ENCODE assay signal across 43 mouse cellular contexts in the genomic region with DNA sequence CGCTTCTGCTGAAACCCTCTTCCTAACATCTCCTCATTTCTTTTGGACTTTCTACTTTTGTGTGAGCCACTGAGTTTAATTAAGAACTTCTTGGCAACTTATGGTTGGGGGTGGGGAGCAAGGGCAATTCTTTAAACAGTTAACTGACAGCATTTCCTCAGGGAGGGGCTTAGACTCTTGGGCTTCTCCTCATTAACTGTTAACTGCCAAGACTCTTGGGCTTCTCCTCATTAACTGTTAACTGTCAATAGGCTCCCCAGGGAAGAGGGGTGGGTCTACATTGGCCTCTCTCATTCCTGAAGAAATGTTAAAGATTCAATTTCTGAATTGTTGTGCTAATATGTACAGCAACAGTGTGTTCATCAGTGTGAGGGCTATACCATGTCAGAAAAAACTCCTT. TPM values are rescaled to one million over a fixed set of nuclear protein-coding genes. Genes with fewer than 3 reads are reported as not detected.
"Had no signal": no experiment of that assay in that cellular context is flagged by ENCODE, and none has a peak within 500 bp of the region (broad histone marks: within the 10 kb centered on the region; RNA-seq: fewer than 3 reads in every experiment).

No protein-coding gene starts in this region.

- H3K27ac ChIP-seq: heart, adult 2 months; heart, embryonic 13.5 days; heart, embryonic 15.5 days; hindbrain, embryonic 13.5 days; hindbrain, embryonic 15.5 days; hindbrain, postnatal 0 days; kidney, embryonic 15.5 days; kidney, postnatal 0 days; limb, embryonic 13.5 days; limb, embryonic 15.5 days; liver, embryonic 12.5 days; liver, embryonic 14.5 days had no signal

- H3K9ac ChIP-seq: heart, embryonic 13.5 days; heart, embryonic 15.5 days; hindbrain, embryonic 13.5 days; hindbrain, embryonic 15.5 days; kidney, embryonic 15.5 days; limb, embryonic 13.5 days; limb, embryonic 15.5 days; liver, embryonic 12.5 days; liver, embryonic 14.5 days had no signal

- H3K36me3 ChIP-seq: heart, embryonic 13.5 days; heart, embryonic 15.5 days; hindbrain, embryonic 13.5 days; hindbrain, embryonic 15.5 days; kidney, embryonic 15.5 days; limb, embryonic 13.5 days; limb, embryonic 15.5 days; liver, embryonic 12.5 days had no signal

- H3K4me3 ChIP-seq: heart, adult 2 months; heart, embryonic 13.5 days; heart, embryonic 15.5 days; hindbrain, embryonic 13.5 days; hindbrain, embryonic 15.5 days; kidney, embryonic 15.5 days; limb, embryonic 13.5 days; limb, embryonic 15.5 days; liver, embryonic 12.5 days had no signal

- H3K9me3 ChIP-seq: heart, embryonic 13.5 days; heart, embryonic 15.5 days; hindbrain, embryonic 13.5 days; hindbrain, embryonic 15.5 days; kidney, embryonic 15.5 days; limb, embryonic 13.5 days; limb, embryonic 15.5 days; liver, embryonic 12.5 days had no signal

- H3K4me1 ChIP-seq: heart, embryonic 13.5 days; heart, embryonic 15.5 days; hindbrain, embryonic 13.5 days; hindbrain, embryonic 15.5 days; kidney, embryonic 15.5 days; limb, embryonic 13.5 days; limb, embryonic 15.5 days; liver, embryonic 12.5 days had no signal

- H3K4me2 ChIP-seq: heart, embryonic 11.5 days; heart, embryonic 13.5 days; heart, embryonic 15.5 days; hindbrain, embryonic 13.5 days; hindbrain, embryonic 15.5 days; kidney, embryonic 15.5 days; limb, embryonic 13.5 days; limb, embryonic 15.5 days; liver, embryonic 12.5 days had no signal

- DNase-seq: gastrocnemius, postnatal 14 days; gastrocnemius, postnatal 36 days; heart, adult 11 months; heart, adult 2 months; heart, postnatal 14 days; heart, postnatal 36 days; kidney, adult 11 months; kidney, adult 8-10 months; kidney, postnatal 14 days; kidney, postnatal 36 days; layer of hippocampus, adult 9-11 months; layer of hippocampus, postnatal 36 days; left cerebral cortex, postnatal 4 days had no signal

- ATAC-seq: hindbrain, postnatal 0 days; intestine, embryonic 16.5 days; liver, embryonic 12.5 days had no signal

- H3K27me3 ChIP-seq: heart, embryonic 13.5 days; heart, embryonic 15.5 days; hindbrain, embryonic 13.5 days; hindbrain, embryonic 15.5 days; kidney, embryonic 15.5 days; limb, embryonic 13.5 days; limb, embryonic 15.5 days; liver, embryonic 12.5 days had no signal

RNA-seq across cellular contexts. Expression of a gene that starts 6.3 kb away (rescaled TPM):
- total RNA-seq: gastrocnemius, adult 18-20 months; gastrocnemius, adult 8-10 months; gastrocnemius, postnatal 14 days; gastrocnemius, postnatal 36 days; heart, adult 2 months; heart, postnatal 14 days; heart, postnatal 36 days; hematopoietic stem cell, adult 5-6 weeks; hindbrain, postnatal 0 days; layer of hippocampus, adult 18-20 months; layer of hippocampus, adult 8-10 months; layer of hippocampus, postnatal 14 days; layer of hippocampus, postnatal 36 days; left cerebral cortex, adult 18-20 months; left cerebral cortex, adult 8-10 months; left cerebral cortex, postnatal 10 days; left cerebral cortex, postnatal 25 days; left cerebral cortex, postnatal 4 days; liver, adult 2 months had no signal
- polyA plus RNA-seq: gonadal fat pad, adult 2 months; heart, adult 2 months; heart, embryonic 11.5 days; heart, embryonic 13.5 days; heart, embryonic 15.5 days; heart, postnatal 0 days; hindbrain, embryonic 11.5 days; hindbrain, embryonic 13.5 days; hindbrain, embryonic 15.5 days; hindbrain, postnatal 0 days; intestine, embryonic 14.5 days; intestine, embryonic 16.5 days; kidney, embryonic 15.5 days; kidney, postnatal 0 days; large intestine, adult 2 months; limb, embryonic 11.5 days; limb, embryonic 13.5 days; limb, embryonic 15.5 days; liver, adult 2 months; liver, embryonic 12.5 days; liver, embryonic 14.5 days had no signal
